Mouse (Mus musculus) olfactory bulb, adult 2 months (tissue): ENCODE measurements around the gene Stat3. TPM values are rescaled to one million over a fixed set of nuclear protein-coding genes. Genes with fewer than 3 reads are reported as not detected.

Experiments used
- H3K27ac ChIP-seq: fragments of 200-500 bp; 2 replicates; pipeline ENCODE4 v1.5.1; 2012; ENCODE audit warnings: low read depth, low read length; ENCODE audit not compliant: insufficient read depth
- H3K4me1 ChIP-seq: fragments of 200-500 bp; 2 replicates; pipeline ENCODE4 v1.6.1; 2012; ENCODE audit warnings: low read length; ENCODE audit not compliant: control insufficient read depth, insufficient read depth
- H3K4me3 ChIP-seq: fragments of 200-500 bp; 2 replicates; pipeline ENCODE4 v1.5.1; 2012; ENCODE audit warnings: mild to moderate bottlenecking, low read depth, low read length, moderate library complexity; ENCODE audit not compliant: insufficient read depth
- CTCF ChIP-seq: fragments of 200-500 bp; IDR thresholded peaks from 2 replicates; pipeline ENCODE4 v1.5.1; 2012; ENCODE audit warnings: low read depth, mild to moderate bottlenecking, low read length, moderate library complexity; ENCODE audit not compliant: insufficient read depth
- POLR2A ChIP-seq: fragments of 200-500 bp; IDR thresholded peaks from 2 replicates; pipeline ENCODE4 v1.6.1; 2012; ENCODE audit warnings: mild to moderate bottlenecking, low read depth, low read length, moderate library complexity; ENCODE audit not compliant: insufficient read depth
- WGBS: fragments of 180-500 bp; shearing (Covaris S2); methylation state at CpG from one replicate; pipeline ENCODE4 v1.1.7; 2018; 5-methylcytosine and 5-hydroxymethylcytosine counted together
- polyA plus RNA-seq: library from polyadenylated mRNA; stranded (reverse); fragments of >200 nt; gene quantifications from 2 replicates; pipeline ENCODE4 v1.2.4, GENCODE M21; 2012; ENCODE audit warnings: low replicate concordance; ENCODE audit not compliant: missing spikeins, insufficient read depth, insufficient read length

Stat3 gene
- polyA plus RNA-seq, 1 experiment, result not detected

DNA sequence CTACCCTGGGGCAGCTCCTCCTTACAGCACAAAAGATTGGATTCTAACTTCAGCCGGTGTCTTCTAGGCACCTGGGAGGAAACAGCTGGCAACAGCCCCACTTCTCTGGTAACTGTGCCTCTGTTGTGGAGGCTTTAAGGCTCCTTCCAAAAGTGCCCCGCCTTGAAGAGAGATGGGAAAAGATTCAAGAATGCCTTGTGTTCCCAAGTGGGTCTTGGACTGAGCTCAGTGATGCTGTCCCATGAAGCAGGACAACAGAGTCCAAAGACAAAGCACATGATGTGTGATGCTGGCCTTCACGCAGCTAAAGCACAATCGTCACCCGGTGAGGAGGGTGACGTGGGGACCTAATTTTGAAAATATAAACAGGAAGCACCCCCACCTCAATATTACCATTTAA is 93.5 kb downstream of the Stat3 start:
- Histone ChIP-seq H3K4me3 (no peak overlapping the region), H3K27ac (no peak overlapping the region), H3K4me1 (peaks cover 14% of the 10 kb centered on the region)
- WGBS, result 67% methylated on average over 6 of the region's 6 CpGs
- TF ChIP-seq CTCF (no peak), POLR2A (no peak)

DNA sequence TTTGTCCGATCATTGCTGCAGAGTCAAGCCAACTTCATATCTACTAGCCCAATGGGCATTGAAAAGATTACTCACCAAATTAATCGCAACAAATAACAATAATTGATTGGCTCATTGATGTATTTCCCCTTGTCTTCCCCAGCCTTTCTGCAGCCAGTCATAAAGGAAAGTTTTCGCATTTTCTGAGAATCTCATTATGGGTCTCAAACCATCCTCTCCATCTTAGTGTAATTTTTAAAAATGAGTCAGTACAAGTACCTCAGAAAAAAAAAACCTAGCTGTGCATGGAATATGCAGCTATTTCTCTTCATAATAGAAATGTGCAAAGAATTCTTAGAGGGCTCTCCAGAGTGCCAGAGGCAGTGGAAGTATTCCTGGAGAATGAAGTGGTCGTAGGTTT is 95.2 kb downstream of the Stat3 start:
- no peak overlapping the region for H3K27ac ChIP-seq
- 82% methylated on average over 4 of the region's 4 CpGs for WGBS
- H3K4me3 ChIP-seq, result no peak overlapping the region
- peaks cover 16% of the 10 kb centered on the region; the same call in 1 of the 2 replicates for H3K4me1 ChIP-seq
- TF ChIP-seq CTCF (no peak), POLR2A (no peak)

DNA sequence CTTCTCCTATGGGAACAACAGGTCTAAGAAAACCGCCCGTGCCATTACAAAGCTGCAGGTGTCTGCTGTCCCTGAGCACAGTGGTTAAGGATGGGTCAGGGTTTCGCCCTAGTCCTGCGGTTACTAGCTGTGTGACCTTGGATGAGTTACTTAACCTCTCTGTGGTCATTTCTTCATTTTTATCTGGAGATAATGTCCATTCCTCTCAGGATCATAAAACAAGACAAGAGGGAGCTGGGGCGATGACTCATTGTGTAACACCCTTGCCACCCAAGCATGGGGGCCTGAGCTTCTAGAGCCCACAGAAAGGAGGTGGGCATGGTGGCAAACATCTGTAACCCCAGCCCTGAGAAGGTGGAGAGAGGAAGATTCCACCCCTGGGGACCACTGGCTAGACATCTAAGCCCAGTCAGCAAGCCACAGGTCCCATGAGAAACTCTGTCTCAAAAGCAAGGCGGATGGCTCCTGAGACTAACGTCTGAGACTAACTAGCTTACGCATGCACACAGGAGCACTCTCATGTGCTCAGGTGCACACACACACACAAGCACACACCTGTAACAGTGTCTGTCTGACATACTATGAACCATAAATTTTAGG is 96.2 kb downstream of the Stat3 start:
- H3K27ac ChIP-seq, result no peak overlapping the region
- no peak overlapping the region for H3K4me3 ChIP-seq
- TF ChIP-seq CTCF (no peak), POLR2A (no peak)
- 95% methylated on average over 8 of the region's 8 CpGs for WGBS
- peaks cover 16% of the 10 kb centered on the region; the same call in 1 of the 2 replicates for H3K4me1 ChIP-seq

DNA sequence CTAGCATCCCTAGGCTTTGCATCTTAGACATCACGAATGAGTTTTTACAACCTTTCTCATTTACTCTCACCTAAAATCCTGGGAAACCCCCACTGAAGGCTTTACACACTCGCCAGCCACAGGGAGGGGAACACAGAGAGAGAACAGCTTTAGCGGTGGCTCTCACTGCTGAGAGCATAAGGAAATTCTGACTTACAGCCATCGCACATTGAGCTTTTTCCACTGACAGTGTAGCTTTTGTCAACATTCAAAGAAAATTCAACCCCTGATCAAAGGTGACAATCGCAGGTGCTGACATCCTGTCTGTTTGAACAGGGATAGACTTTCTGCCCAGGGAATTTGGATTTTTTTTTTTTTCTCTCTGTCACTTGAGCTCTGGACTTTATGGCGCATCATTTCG is 97.3 kb downstream of the Stat3 start:
- WGBS, result 71% methylated on average over 7 of the region's 7 CpGs
- Histone ChIP-seq H3K27ac (peak overlapping the region; percentile 35; the same call in 1 of the 2 replicates), H3K4me1 (peaks cover 14% of the 10 kb centered on the region; the same call in 1 of the 2 replicates), H3K4me3 (no peak overlapping the region)
- TF ChIP-seq POLR2A, result no peak
- no peak for TF ChIP-seq CTCF

DNA sequence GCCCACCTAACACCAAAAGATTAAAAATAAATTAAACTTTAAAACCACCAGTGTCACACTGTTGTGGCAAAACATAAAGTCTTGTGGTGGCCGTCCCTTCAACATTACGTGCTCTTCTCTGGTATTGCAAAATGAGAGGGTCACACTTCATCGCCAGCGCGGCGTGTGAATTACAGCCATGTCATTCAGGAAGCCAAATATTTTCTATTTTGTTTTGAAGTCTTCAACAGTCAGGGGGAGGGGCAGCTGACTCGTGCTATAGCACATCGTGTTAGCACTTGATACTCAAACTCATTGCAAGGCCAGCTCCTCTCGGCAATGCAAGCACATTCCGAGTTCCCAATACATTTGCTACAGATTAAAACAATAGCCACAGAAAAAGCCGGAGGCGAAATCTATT is 98.5 kb downstream of the Stat3 start:
- WGBS, result 70% methylated on average over 12 of the region's 12 CpGs
- peaks cover 13% of the 10 kb centered on the region; the same call in 1 of the 2 replicates for H3K4me1 ChIP-seq
- TF ChIP-seq CTCF (no peak), POLR2A (no peak)

DNA sequence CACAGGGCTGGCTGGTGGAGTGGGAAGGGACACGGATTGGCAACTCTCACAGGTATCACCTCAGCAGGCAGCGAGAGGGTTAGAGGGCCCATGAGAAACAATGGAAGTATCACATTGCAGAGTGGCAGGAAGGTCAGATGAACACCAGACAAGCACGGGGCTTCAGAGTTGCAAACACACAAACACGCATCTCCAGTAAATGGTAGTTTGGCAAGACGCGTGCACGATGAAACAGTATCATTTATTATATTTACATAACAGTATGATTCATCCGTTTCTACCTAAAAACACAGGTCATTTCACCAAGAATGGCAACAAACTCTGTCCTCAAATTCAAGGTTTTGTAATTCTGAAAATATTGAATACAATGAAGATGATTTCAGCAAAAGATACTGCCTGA is 99.8 kb downstream of the Stat3 start:
- 60% methylated on average over 8 of the region's 8 CpGs for WGBS
- TF ChIP-seq CTCF, result no peak
- TF ChIP-seq POLR2A, result no peak
- Histone ChIP-seq H3K4me3 (no peak overlapping the region), H3K4me1 (peaks cover 7% of the 10 kb centered on the region; the same call in 1 of the 2 replicates), H3K27ac (no peak overlapping the region)

More for the DNA sequence above, 98.5 kb downstream of the Stat3 start:
- H3K27ac ChIP-seq, result no peak overlapping the region
- no peak overlapping the region for H3K4me3 ChIP-seq

DNA sequence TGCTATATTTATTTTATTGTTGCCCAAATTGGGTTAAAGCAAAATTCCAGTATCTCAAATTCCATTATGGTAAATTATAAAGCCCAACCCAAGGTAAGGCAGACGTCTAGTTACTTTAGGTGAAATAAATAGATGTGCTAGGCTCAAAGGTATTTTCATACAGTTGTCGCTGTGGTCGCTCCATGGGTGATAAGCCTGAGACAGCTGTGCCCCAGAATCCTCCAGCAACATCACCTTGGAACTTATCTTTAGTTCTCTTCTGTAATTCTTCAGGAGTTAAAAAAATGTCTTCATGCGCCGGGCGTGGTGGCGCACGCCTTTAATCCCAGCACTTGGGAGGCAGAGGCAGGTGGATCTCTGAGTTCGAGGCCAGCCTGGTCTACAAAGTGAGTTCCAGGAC is 100.4 kb downstream of the Stat3 start:
- TF ChIP-seq CTCF, result no peak
- TF ChIP-seq POLR2A, result no peak
- Histone ChIP-seq H3K4me3 (no peak overlapping the region), H3K4me1 (peaks cover 7% of the 10 kb centered on the region; the same call in 1 of the 2 replicates), H3K27ac (no peak overlapping the region)
- WGBS, result 97% methylated on average over 9 of the region's 9 CpGs

DNA sequence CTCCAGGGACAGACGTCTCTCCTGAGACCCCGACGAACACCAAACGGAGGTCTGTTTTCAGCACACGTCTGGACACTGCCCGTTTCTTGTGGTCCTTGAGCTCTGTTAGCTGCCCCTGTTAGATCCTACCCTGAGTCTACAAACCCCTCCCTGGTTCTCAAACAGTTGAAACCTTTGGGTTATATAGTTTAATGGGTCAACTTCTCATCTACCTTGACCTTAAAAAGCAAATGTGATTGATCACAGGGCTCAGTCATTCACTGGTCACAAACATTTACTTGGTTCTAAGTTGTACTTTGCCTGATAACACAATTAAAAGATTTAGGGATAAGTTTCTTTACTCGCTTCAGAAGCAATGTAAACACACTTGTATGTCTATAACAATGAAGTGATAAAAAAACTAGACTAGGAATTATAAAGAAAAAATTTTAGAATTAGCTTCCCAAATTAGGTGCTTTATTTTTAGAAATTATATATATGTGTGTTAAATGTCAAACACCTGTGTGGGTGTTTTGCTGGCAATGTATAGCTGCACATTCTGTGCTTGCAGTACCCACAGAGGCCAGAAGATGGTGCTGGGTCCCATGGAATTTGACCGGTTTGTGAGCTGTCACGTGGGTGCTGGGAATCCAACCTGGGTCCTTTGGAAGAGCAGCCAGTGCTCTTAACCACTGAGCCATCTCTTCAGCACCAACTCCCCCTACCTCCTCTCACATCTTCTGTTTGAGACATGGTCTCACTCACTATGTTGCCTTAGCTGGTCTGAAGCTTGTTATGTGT is 102.2 kb downstream of the Stat3 start:
- WGBS, result 86% methylated on average over 9 of the region's 9 CpGs
- Histone ChIP-seq H3K4me1 (peaks cover 9% of the 10 kb centered on the region), H3K27ac (no peak overlapping the region), H3K4me3 (no peak overlapping the region)
- 0 out of 2 replicates have a peak, but pooled peaks have one; percentile 34 for TF ChIP-seq CTCF
- TF ChIP-seq POLR2A, result no peak

Other genes starting within 250 kb of the Stat3 start
- not detected in 2 replicates for gene Zfp385c, start 247.1 kb downstream of the Stat3 start, polyA plus RNA-seq
- not detected in 2 replicates for gene Dhx58, start 235.3 kb downstream of the Stat3 start, polyA plus RNA-seq
- gene Kat2a, start 227.1 kb downstream of the Stat3 start, polyA plus RNA-seq, result not detected in 2 replicates
- not detected in 2 replicates for gene Hspb9, start 225.7 kb downstream of the Stat3 start, polyA plus RNA-seq
- gene Rab5c, start 201.3 kb downstream of the Stat3 start, polyA plus RNA-seq, result not detected in 2 replicates
- not detected in 2 replicates for gene Kcnh4, start 179.6 kb downstream of the Stat3 start, polyA plus RNA-seq
- gene Hcrt, start 176.6 kb downstream of the Stat3 start, polyA plus RNA-seq, result not detected in 2 replicates
- gene Ghdc, start 168.6 kb downstream of the Stat3 start, polyA plus RNA-seq, result not detected in 2 replicates
- 121 TPM in 1 of 2 replicates, not detected in the other for gene Stat5b, start 88.8 kb downstream of the Stat3 start, polyA plus RNA-seq
- not detected in 2 replicates for gene Stat5a, start 80.2 kb downstream of the Stat3 start, polyA plus RNA-seq
- not detected in 2 replicates for gene Cavin1, start 31.3 kb upstream of the Stat3 start, polyA plus RNA-seq
- 524 TPM in 1 of 2 replicates, not detected in the other for gene Atp6v0a1, start 69.9 kb upstream of the Stat3 start, polyA plus RNA-seq
- gene Naglu, start 130.5 kb upstream of the Stat3 start, polyA plus RNA-seq, result not detected in 2 replicates
- not detected in 2 replicates for gene Hsd17b1, start 138.9 kb upstream of the Stat3 start, polyA plus RNA-seq
- not detected in 2 replicates for gene Coasy, start 143.0 kb upstream of the Stat3 start, polyA plus RNA-seq
- not detected in 2 replicates for gene Mlx, start 147.7 kb upstream of the Stat3 start, polyA plus RNA-seq
- not detected in 2 replicates for gene Psmc3ip, start 155.9 kb upstream of the Stat3 start, polyA plus RNA-seq
- gene Retreg3, start 180.4 kb upstream of the Stat3 start, polyA plus RNA-seq, result not detected in 2 replicates
- not detected in 2 replicates for gene Tubg1, start 180.4 kb upstream of the Stat3 start, polyA plus RNA-seq
- not detected in 2 replicates for gene Tubg2, start 216.4 kb upstream of the Stat3 start, polyA plus RNA-seq
- not detected in 2 replicates for gene Cntnap1, start 231.0 kb upstream of the Stat3 start, polyA plus RNA-seq
- gene Plekhh3, start 231.8 kb upstream of the Stat3 start, polyA plus RNA-seq, result not detected in 2 replicates
- not detected in 2 replicates for gene Ccr10, start 235.9 kb upstream of the Stat3 start, polyA plus RNA-seq